Mouse (Mus musculus): ENCODE results near the gene Cd3g. TPM values are rescaled to one million over a fixed set of nuclear protein-coding genes. Genes with fewer than 3 reads are reported as not detected.

Gene Cd3g
- polyA plus RNA-seq, 1 experiment from 2014 or later, result not detected

DNA sequence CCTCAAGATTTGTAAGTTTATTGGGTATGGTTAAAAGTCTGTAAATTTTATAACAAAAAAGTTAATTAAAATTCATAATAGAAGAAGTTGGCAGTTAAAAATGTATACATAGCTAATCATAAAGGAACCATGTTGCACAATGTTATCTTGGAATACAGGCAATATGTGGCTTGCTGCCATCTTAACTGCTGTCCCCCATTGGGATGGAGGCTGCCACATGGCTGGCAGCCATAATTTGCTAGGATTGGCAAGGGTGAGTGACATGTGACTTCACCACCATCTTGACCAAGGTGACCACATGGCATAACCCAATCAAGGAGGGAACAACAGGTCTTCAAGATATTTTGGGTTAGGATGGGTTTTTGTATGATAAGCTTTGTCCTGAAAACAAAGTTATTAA is 12.0 kb upstream of the Cd3g start:
- Histone ChIP-seq H3K27ac (ENCODE audit: low read length) (no peak overlapping the region), H3K4me3 (ENCODE audit: low read length) (no peak overlapping the region), H3K27me3 (ENCODE audit: insufficient read depth, low read length) (no peaks in the 10 kb centered on the region), H3K36me3 (ENCODE audit: insufficient read depth, low read length) (no peaks in the 10 kb centered on the region), H3K4me1 (ENCODE audit: insufficient read depth, low read length) (no peaks in the 10 kb centered on the region), H3K9me3 (ENCODE audit: low read length) (no peaks in the 10 kb centered on the region), H3K4me2 (replicated peaks; ENCODE audit: low read depth, low read length) (no peak overlapping the region), H3K9ac (replicated peaks; ENCODE audit: low read length) (no peak overlapping the region)
- ATAC-seq (ENCODE audit: low FRiP score, low TSS enrichment), result no peak

DNA sequence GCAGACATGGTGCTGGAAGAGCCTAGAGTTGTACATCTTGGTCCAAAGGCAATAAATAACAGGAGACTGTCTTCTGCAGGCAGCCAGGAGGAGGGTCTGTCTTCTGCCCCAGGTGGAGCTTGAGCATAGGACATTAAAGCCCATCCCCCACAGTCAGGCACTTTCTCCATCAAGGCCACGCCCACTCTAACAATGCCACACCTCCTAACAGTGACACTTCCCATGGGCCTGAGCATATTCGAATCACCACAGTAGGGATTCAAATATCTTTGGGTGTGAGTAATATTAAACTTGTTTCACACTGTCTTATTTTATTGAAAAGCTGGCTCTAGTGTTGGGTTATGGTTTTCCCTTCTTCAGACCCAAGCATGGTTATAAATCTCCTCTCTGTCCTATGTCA is 11.6 kb upstream of the Cd3g start:
- H3K4me1 ChIP-seq (ENCODE audit: insufficient read depth, low read length), result no peaks in the 10 kb centered on the region
- ATAC-seq (ENCODE audit: low FRiP score, low TSS enrichment), result no peak
- no peak overlapping the region for H3K27ac ChIP-seq (ENCODE audit: low read length)
- WGBS, result 91% methylated on average over 2 of the region's 2 CpGs
- no peak overlapping the region for H3K9ac ChIP-seq (replicated peaks; ENCODE audit: low read length)
- H3K27me3 ChIP-seq (ENCODE audit: insufficient read depth, low read length), result no peaks in the 10 kb centered on the region
- no peak overlapping the region for H3K4me3 ChIP-seq (ENCODE audit: low read length)
- H3K9me3 ChIP-seq (ENCODE audit: low read length), result no peaks in the 10 kb centered on the region
- no peak overlapping the region for H3K4me2 ChIP-seq (replicated peaks; ENCODE audit: low read depth, low read length)
- no peaks in the 10 kb centered on the region for H3K36me3 ChIP-seq (ENCODE audit: insufficient read depth, low read length)

DNA sequence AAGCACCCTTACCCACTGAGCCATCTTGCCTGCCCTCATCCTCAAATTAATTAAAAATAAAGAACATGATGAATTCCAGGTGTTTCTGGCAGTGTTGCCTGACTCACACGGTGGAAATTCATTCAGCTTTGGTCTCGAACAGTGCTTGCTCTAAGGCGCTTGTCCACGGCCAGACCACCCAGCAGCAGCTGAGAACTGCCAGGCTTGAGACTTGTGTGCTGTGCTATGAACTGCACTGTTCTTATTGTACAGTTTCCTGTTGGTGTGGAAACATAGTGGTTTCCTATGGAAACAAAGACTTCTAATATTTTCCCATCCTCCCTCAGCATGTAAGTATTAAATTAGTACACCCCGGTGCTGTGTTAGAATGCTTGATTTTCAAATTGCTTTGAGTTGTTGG is 6.7 kb upstream of the Cd3g start:
- Histone ChIP-seq H3K4me2 (replicated peaks; ENCODE audit: low read depth, low read length) (no peak overlapping the region), H3K27ac (ENCODE audit: low read length) (no peak overlapping the region), H3K9ac (replicated peaks; ENCODE audit: low read length) (no peak overlapping the region), H3K4me3 (ENCODE audit: low read length) (no peak overlapping the region), H3K27me3 (ENCODE audit: insufficient read depth, low read length) (no peaks in the 10 kb centered on the region), H3K4me1 (ENCODE audit: insufficient read depth, low read length) (no peaks in the 10 kb centered on the region), H3K36me3 (ENCODE audit: insufficient read depth, low read length) (no peaks in the 10 kb centered on the region), H3K9me3 (ENCODE audit: low read length) (no peaks in the 10 kb centered on the region)
- no peak for ATAC-seq (ENCODE audit: low FRiP score, low TSS enrichment)
- WGBS, result 73% methylated on average over 5 of the region's 5 CpGs

DNA sequence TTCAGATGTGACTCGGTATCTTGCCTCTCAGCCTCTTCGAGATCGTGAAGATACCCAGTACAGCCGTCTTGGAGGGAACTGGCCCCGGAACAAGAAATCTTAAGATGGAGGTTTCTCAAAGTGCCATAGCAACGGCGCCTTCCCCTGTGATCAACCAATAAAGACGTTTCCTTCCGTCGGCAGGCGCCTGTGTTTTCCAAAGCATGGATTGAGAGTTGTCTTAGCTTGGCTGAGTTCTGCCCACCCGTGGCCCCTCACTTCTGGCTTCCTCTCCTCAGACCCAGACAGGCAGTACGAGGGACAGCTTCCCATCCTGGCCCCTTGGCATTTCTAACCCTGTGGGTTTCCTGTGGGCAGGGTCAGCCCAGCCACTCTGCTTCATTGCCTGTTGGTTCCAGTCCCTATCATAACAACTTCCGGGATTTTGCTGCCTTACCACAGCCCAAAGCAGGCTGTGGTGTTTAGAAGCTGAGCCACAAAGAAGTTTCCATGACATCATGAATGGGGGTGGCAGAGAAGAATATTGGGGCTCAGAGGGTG is 6.1 kb upstream of the Cd3g start:
- H3K4me2 ChIP-seq (replicated peaks; ENCODE audit: low read depth, low read length), result no peak overlapping the region
- no peak overlapping the region for H3K4me3 ChIP-seq (ENCODE audit: low read length)
- no peak for ATAC-seq (ENCODE audit: low FRiP score, low TSS enrichment)
- H3K27me3 ChIP-seq (ENCODE audit: insufficient read depth, low read length), result no peaks in the 10 kb centered on the region
- WGBS, result 69% methylated on average over 14 of the region's 14 CpGs
- H3K36me3 ChIP-seq (ENCODE audit: insufficient read depth, low read length), result no peaks in the 10 kb centered on the region
- no peaks in the 10 kb centered on the region for H3K9me3 ChIP-seq (ENCODE audit: low read length)
- no peaks in the 10 kb centered on the region for H3K4me1 ChIP-seq (ENCODE audit: insufficient read depth, low read length)
- H3K27ac ChIP-seq (ENCODE audit: low read length), result no peak overlapping the region
- no peak overlapping the region for H3K9ac ChIP-seq (replicated peaks; ENCODE audit: low read length)

DNA sequence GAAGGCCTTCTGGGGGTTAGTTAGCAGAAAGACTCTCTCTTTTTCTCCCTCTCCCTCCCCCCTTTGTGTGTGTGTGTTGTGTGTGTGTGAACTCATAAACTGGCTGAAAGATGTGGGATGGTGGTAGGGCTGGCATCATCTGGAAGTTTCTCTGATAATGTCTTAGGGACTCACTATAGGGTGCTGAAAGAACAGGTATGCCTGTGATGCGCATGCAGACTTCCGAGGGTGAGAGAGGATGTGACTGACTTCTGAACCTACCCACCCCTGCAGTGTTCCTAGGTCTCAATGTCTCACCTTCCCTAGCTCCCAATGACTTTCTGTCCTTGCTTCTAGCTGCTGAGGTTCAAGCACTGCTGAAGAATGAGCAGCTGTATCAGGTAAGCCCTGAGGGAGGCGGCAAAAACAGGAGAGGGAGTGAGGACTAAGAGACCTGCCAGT is 5.5 kb upstream of the Cd3g start:
- Histone ChIP-seq H3K4me1 (ENCODE audit: insufficient read depth, low read length) (no peaks in the 10 kb centered on the region), H3K36me3 (ENCODE audit: insufficient read depth, low read length) (no peaks in the 10 kb centered on the region), H3K27me3 (ENCODE audit: insufficient read depth, low read length) (no peaks in the 10 kb centered on the region), H3K4me3 (ENCODE audit: low read length) (no peak overlapping the region), H3K9ac (replicated peaks; ENCODE audit: low read length) (no peak overlapping the region), H3K4me2 (replicated peaks; ENCODE audit: low read depth, low read length) (no peak overlapping the region), H3K9me3 (ENCODE audit: low read length) (no peaks in the 10 kb centered on the region), H3K27ac (ENCODE audit: low read length) (no peak overlapping the region)
- ATAC-seq (ENCODE audit: low FRiP score, low TSS enrichment), result no peak
- WGBS, result 82% methylated on average over 3 of the region's 3 CpGs

- Histone ChIP-seq H3K4me1 (ENCODE audit: insufficient read depth, low read length) (no peaks in the 10 kb centered on the region), H3K27ac (ENCODE audit: low read length) (no peak overlapping the region), H3K4me3 (ENCODE audit: low read length) (no peak overlapping the region), H3K9ac (replicated peaks; ENCODE audit: low read length) (no peak overlapping the region), H3K9me3 (ENCODE audit: low read length) (no peaks in the 10 kb centered on the region), H3K27me3 (ENCODE audit: insufficient read depth, low read length) (no peaks in the 10 kb centered on the region), H3K4me2 (replicated peaks; ENCODE audit: low read depth, low read length) (no peak overlapping the region), H3K36me3 (ENCODE audit: insufficient read depth, low read length) (no peaks in the 10 kb centered on the region)
- 85% methylated on average over 2 of the region's 2 CpGs for WGBS
- no peak for ATAC-seq (ENCODE audit: low FRiP score, low TSS enrichment)
These were observed 2.8 kb upstream of the Cd3g start for GRCm38 (mm10) chr9:44983001-44983400.

- Histone ChIP-seq H3K4me2 (replicated peaks; ENCODE audit: low read depth, low read length) (no peak overlapping the region), H3K36me3 (ENCODE audit: insufficient read depth, low read length) (no peaks in the 10 kb centered on the region)
- WGBS, result 91% methylated on average over 3 of the region's 3 CpGs
These were observed 2.3 kb upstream of the Cd3g start for GRCm38 (mm10) chr9:44982531-44982930.

DNA sequence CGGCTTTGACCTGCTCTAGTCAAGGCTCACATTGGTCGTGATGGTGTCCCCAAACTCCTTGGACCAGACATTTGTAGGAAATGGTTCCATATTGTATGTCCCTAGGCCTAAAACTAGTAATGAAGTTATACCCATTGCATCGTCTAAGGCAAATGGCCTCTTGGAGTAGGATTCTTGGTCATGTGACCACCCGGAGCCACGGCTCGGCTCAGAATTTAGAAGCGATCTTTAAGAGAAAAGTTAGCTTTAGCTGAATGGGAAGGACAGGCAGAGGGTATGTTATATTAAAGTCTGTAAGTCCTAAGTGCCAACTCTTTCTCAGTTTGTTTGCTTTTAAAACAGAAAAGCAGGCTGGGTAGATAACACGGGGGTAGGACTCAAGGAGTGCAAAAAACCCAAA is 1.9 kb upstream of the Cd3g start:
- no peak overlapping the region for H3K27ac ChIP-seq (ENCODE audit: low read length)
- no peaks in the 10 kb centered on the region for H3K4me1 ChIP-seq (ENCODE audit: insufficient read depth, low read length)
- no peaks in the 10 kb centered on the region for H3K36me3 ChIP-seq (ENCODE audit: insufficient read depth, low read length)
- no peaks in the 10 kb centered on the region; the same call in 1 of the 2 replicates for H3K27me3 ChIP-seq (ENCODE audit: insufficient read depth, low read length)
- no peak overlapping the region for H3K4me2 ChIP-seq (replicated peaks; ENCODE audit: low read depth, low read length)
- no peak for ATAC-seq (ENCODE audit: low FRiP score, low TSS enrichment)
- no peak overlapping the region for H3K4me3 ChIP-seq (ENCODE audit: low read length)
- H3K9ac ChIP-seq (replicated peaks; ENCODE audit: low read length), result no peak overlapping the region
- WGBS, result 85% methylated on average over 8 of the region's 8 CpGs
- no peaks in the 10 kb centered on the region for H3K9me3 ChIP-seq (ENCODE audit: low read length)

More at GRCm38 (mm10) chr9:44982531-44982930, 2.3 kb upstream of the Cd3g start:
- Histone ChIP-seq H3K9ac (replicated peaks; ENCODE audit: low read length) (no peak overlapping the region), H3K4me3 (ENCODE audit: low read length) (no peak overlapping the region), H3K27me3 (ENCODE audit: insufficient read depth, low read length) (no peaks in the 10 kb centered on the region), H3K4me1 (ENCODE audit: insufficient read depth, low read length) (no peaks in the 10 kb centered on the region), H3K27ac (ENCODE audit: low read length) (no peak overlapping the region), H3K9me3 (ENCODE audit: low read length) (no peaks in the 10 kb centered on the region)
- no peak for ATAC-seq (ENCODE audit: low FRiP score, low TSS enrichment)

DNA sequence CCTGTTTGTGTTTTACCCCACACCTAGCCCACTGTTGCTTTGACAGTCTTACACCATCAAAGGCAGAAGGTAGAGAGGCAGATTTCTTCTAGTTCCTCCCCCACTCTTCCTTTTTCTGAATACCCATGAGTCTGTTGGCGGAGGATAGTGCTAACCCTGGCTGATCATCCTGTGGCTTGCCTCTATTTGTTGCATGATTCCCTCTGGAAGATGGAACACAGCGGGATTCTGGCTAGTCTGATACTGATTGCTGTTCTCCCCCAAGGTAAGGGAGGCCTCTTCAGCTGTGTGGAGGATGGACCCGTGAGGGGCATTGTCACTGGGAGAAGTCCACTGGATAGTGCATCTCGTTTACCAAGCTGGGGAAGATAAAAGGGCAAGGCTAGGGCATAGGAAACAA is 1.4 kb upstream of the Cd3g start, which contains the start of gene Cd3d:
Gene Cd3d (plus strand): TSS at position 111 of the 400 bp plus-strand sequence.
- Histone ChIP-seq H3K27me3 (ENCODE audit: insufficient read depth, low read length) (no peaks in the 10 kb centered on the region; the same call in 1 of the 2 replicates), H3K36me3 (ENCODE audit: insufficient read depth, low read length) (no peaks in the 10 kb centered on the region), H3K4me3 (ENCODE audit: low read length) (no peak within 1 kb of the TSS), H3K4me1 (ENCODE audit: insufficient read depth, low read length) (no peaks in the 10 kb centered on the region), H3K27ac (ENCODE audit: low read length) (no peak within 1 kb of the TSS), H3K9ac (replicated peaks; ENCODE audit: low read length) (no peak within 1 kb of the TSS), H3K4me2 (replicated peaks; ENCODE audit: low read depth, low read length) (no peak within 1 kb of the TSS), H3K9me3 (ENCODE audit: low read length) (no peaks in the 10 kb centered on the region)
- no peak for ATAC-seq (ENCODE audit: low FRiP score, low TSS enrichment)
- 75% methylated on average over 4 of the region's 4 CpGs for WGBS

DNA sequence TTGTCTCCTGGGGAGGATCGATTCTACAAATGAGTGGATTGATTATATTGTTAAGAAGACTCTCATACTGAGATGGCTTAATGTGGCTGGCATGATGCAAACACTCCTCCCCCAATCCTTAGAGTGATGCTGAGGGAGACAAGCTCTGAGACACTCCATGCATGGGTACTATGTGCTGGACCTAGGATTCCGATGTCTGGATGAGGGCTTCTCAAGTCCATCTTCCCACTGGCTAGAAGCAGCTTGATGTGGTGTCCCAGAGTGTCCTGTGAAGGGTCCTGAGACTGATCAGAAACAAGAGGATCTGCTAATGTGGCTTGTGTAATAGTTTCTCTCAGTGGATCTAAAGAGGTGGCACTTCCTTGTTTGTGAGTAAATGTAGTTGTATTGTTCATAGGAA is 873 bp upstream of the Cd3g start:
- Histone ChIP-seq H3K4me3 (ENCODE audit: low read length) (no peak overlapping the region), H3K9ac (replicated peaks; ENCODE audit: low read length) (no peak overlapping the region), H3K9me3 (ENCODE audit: low read length) (no peaks in the 10 kb centered on the region), H3K4me1 (ENCODE audit: insufficient read depth, low read length) (no peaks in the 10 kb centered on the region), H3K36me3 (ENCODE audit: insufficient read depth, low read length) (no peaks in the 10 kb centered on the region), H3K27me3 (ENCODE audit: insufficient read depth, low read length) (no peaks in the 10 kb centered on the region; the same call in 1 of the 2 replicates), H3K27ac (ENCODE audit: low read length) (no peak overlapping the region), H3K4me2 (replicated peaks; ENCODE audit: low read depth, low read length) (no peak overlapping the region)
- ATAC-seq (ENCODE audit: low FRiP score, low TSS enrichment), result no peak
- WGBS, result 90% methylated on average over 2 of the region's 2 CpGs
